Mouse (Mus musculus): ENCODE measurements around the gene Chkb.

The Chkb gene

GRCm38 (mm10) chr15:89429352-89430221 is at the start of gene Chkb, which contains the start of the genes C730034F03Rik and Gm44502:
Chkb (minus strand) TSS chr15:89429908.
C730034F03Rik (plus strand) TSS chr15:89429589.
Gm44502 (minus strand) TSS chr15:89429696.
- DNase-seq: peak; percentile 95

GRCm38 (mm10) chr15:89478622-89479021 is 48.9 kb upstream of the Chkb start:
- no peak for DNase-seq

GRCm38 (mm10) chr15:89477806-89478205 is 48.1 kb upstream of the Chkb start:
- DNase-seq: peak; percentile 31

GRCm38 (mm10) chr15:89477091-89477491 is 47.4 kb upstream of the Chkb start, which contains the start of gene Arsa:
Arsa (minus strand) TSS chr15:89477425.
- peak; percentile 74 for DNase-seq

- no peak for DNase-seq
Measured at GRCm38 (mm10) chr15:89476475-89476815, 46.7 kb upstream of the Chkb start.

- DNase-seq: peak; percentile 95
Measured at GRCm38 (mm10) chr15:89475611-89476474, 46.1 kb upstream of the Chkb start.

GRCm38 (mm10) chr15:89475293-89475600 is 45.5 kb upstream of the Chkb start:
- DNase-seq: peak; percentile 10

- peak; percentile 20 for DNase-seq
Measured at GRCm38 (mm10) chr15:89474596-89475292, 45.0 kb upstream of the Chkb start.

GRCm38 (mm10) chr15:89473921-89474320 is 44.2 kb upstream of the Chkb start:
- DNase-seq: no peak

- DNase-seq: no peak
Measured at GRCm38 (mm10) chr15:89473370-89473769, 43.7 kb upstream of the Chkb start.

GRCm38 (mm10) chr15:89471476-89471875 is 41.8 kb upstream of the Chkb start:
- DNase-seq: no peak

- DNase-seq: peak; percentile 35
Measured at GRCm38 (mm10) chr15:89468577-89468976, 38.9 kb upstream of the Chkb start.

DNA sequence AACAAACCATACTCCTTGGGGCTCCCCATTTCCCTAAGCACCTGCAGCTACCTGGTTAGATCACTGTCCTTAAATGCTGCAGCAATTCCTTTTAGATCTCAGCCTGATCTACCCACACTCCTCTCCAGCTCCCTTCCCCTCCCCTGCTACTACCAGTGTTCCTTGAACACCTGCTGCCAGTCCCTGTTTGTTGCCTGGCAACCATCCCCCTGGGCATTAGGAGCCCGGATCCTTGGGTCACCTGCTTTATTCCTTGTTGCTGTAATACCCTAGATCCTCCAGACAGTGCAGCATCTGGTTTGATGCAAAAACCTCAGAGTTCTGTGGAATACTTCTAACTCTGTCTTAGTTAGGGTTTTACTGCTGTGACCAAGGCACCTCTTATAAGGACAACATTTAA is 35.3 kb upstream of the Chkb start:
- no peak for DNase-seq

DNA sequence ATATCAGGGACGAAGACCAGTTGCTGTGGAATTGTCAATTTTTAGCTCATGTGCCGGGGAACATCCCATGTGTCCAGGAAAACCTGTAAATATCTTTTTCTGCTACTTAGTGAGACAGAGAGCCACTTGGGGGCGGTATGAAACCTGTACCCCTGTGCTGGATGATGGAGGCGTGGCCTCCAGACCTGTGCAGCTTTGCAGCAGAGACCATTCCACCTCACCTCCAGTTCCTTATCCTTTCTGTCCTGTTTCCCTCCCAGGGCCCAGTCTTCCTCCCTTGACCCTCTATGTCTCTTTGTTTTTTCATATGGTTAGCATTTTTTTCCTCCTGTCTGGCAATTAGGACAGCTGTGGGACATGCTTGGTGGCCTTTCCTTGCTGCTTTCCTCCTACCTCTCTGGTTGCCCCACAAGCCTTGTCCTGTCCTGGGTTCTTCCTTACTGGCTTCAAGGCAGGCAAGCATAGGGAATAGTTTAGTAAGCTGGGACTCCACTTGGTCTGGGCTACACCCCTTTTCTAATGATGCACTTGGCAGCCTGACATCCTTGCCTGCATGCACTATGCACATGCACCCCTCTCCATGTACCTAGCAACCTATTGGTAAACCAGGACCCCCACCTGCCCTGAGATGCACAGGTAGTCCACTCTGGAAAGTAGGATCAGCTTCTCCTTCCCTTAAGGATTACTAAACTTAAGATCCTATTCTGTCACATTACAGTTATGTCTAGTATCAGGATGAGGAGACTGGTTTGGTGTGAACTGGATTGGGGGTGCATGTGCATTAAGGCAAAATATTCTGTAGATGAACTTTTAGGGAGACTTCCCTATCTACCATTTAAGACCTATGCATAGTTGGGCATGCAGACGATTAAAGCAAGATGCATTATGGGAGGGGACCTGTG is 33.9 kb upstream of the Chkb start:
- DNase-seq: peak; percentile 18

DNA sequence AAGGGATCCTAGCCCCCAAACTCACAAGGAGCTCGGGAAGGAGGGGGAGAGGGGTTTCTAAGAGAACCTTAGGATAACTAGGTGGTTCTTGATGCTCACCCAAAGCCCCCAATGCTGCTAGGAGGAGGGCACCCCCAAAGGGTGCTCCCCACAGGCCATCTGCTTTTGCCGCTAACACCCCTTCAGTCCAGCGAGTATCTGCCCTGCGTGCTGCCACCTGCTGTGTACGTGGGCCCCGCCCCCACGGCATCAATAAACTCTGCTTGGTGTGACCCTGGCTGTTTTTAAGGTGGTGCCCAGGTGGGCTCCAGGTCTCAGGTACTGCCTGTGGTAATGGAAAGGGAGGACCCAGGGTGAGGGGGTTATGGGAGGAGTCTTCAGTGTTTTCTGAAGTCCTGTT is 32.5 kb upstream of the Chkb start:
- DNase-seq: no peak

DNA sequence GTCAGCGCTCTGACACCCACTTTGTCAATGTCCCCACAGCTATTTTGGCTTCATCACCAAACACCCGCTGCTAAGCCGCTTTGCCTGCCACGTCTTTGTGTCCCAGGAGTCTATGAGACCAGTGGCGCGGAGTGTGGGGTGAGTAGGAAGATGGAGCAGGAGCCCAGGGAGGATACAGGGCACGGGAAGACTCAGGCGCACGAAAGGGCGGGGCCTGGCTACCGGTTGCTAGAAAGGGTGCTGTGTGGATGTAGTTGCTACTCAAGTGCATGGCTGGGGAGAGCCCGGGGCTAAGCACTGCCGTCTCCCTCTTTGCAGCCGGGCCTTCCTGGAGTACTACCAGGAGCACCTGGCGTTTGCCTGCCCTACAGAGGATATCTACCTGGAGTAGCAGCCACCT is 31.6 kb upstream of the Chkb start:
- no peak for DNase-seq

- no peak for DNase-seq
Measured at GRCm38 (mm10) chr15:89460298-89460697, 30.6 kb upstream of the Chkb start.

- no peak for DNase-seq
Measured at GRCm38 (mm10) chr15:89459821-89460220, 30.1 kb upstream of the Chkb start.

GRCm38 (mm10) chr15:89458942-89459341 is 29.2 kb upstream of the Chkb start:
- no peak for DNase-seq

DNA sequence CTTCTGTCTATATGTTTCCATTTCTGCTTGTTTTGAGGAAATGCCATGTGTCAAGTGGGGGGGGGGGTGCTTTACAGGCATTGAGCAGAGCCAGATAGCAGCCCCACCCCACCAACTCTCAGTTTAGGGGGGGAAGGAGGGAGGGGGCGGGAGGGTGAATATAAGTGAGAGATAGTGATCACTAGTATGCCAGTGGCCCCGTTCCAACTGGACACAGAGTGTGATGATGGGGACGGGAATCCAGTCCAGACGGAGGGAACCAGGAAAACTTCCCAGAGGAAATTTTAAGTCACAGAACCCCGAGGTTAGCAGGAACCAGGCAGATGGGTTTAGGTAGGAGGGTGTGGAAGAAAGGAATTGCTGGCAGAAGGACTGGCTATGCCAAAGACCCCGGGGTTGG is 25.9 kb upstream of the Chkb start:
- DNase-seq: no peak

DNA sequence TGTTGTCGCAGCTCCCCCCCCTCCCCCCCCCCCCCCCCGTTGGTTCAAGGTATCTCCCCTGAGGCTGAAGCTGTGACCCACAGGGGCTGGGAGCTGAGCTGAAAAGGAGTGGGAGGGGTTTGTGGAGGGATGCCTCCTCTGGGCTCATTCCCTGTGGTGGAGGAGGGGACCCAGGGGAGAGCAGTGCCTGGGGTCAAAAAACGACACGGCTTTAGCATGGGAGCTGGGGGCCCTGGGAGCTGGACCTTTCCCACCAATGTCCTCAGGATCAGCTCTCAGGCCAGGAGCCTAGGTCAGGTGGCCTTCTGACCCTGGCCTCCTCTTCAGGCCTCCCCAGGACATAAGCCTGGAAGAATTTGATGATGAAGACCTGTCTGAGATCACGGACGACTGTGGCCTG is 25.1 kb upstream of the Chkb start:
- no peak for DNase-seq

- DNase-seq: no peak
Measured at GRCm38 (mm10) chr15:89453865-89454478, 24.3 kb upstream of the Chkb start, which contains the start of gene Mapk8ip2. Mapk8ip2 (plus strand) TSS chr15:89453913.
